Mouse (Mus musculus): ENCODE data around the gene Tmem39a.

Tmem39a gene

DNA sequence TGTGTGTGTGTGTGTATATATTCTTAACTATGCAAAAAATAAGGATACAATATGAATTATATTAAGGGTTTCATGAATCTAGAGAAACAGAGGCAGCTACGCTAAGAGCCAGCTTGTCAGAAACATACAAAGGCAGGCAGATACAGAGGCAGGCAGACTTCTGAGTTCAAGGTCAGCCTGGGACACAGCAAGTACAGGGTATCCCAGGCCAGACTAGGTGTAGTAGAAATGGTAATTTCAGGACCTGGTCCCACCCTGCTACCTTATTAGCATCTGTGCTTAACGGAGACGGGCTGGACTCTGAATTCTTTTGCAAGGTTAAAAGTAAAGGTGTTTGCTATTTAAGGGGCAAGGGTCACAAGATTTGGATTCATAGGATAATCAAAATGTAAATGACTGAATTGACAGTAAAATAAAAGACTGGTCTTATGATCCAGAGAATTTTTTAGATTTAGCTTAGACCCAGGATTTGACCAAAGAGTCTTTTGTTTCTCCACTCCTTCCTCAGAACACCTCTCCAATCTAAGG is at the start of gene Tmem39a:
Tmem39a (plus strand) TSS at position 478 of the 528 bp plus-strand sequence.
- DNase-seq (ENCODE audit: low read depth, low spot score) = no peak

DNA sequence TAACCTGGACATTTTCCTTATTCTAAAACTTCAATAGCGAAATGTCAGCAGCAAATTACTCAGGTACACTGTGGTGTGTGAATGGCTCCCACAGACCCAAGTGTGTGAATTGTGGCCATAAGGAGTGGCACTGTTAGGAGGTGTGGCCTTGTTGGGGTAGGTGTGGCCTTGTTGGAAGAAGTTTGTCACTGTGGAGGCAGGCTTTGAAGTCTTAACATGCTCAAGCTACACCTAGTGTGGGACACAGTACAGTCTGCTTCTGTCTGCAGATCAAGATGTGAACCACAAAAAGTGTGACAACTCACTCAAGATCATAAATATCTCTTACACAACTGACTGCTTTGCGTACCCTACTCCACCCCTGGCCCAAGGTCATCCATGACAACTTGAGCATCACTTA is 47.7 kb upstream of the Tmem39a start:
- DNase-seq (ENCODE audit: low read depth, low spot score) = no peak

DNA sequence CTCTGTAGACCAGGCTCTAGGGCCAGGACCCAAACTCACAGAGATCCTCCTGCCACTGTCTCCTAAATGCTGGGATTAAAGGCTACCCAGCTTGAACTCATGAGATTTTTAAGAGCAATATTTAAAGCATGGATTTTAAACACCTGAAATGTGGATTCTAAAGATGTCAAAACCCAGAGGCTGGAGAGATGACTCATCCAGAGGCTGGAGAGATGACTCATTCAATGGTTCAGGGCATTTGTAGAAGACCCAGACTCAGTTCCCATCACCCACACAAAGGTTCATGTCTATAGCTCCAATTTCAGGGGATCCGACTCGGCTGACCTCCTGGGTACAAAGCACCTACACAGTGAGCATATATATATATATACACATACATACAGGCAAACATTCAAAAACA is 39.4 kb upstream of the Tmem39a start:
- DNase-seq (ENCODE audit: low read depth, low spot score) = no peak

DNA sequence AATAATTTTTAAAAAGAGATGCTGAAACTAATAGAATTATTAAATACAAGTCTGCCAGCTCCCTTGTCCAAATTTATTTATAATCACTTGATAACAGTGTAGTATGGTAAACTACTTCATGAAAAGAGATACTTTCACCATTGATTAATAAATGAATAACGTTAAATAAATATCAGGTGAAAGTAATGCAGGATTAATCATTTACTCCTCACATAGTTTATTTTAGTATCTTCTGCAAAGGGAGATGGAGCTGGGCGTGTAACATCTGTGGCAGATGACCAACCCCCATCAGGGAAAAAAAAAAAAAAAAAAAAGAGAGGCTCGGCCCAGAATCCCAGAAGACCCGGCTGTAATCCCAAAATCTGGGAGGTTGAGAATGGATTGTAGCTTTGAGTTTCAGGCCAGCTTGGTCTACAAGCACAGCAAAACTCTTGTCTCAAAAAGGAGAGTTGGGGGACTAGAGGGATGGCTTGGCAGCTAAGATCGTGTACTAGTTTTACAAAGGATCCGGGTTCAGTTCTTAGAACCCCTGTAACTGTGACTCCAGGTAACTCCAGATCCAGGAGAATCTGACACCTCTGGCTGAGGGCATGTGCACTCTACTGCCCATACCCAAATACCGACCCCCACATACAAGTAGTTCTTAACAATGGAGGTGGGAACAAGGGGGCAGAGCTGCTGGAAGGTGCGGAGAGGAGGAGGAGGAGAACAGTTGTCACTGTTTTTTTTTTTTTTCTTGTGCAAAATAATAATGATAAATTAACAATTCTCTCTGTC is 37.1 kb upstream of the Tmem39a start:
- no peak for DNase-seq (ENCODE audit: low read depth, low spot score)

DNA sequence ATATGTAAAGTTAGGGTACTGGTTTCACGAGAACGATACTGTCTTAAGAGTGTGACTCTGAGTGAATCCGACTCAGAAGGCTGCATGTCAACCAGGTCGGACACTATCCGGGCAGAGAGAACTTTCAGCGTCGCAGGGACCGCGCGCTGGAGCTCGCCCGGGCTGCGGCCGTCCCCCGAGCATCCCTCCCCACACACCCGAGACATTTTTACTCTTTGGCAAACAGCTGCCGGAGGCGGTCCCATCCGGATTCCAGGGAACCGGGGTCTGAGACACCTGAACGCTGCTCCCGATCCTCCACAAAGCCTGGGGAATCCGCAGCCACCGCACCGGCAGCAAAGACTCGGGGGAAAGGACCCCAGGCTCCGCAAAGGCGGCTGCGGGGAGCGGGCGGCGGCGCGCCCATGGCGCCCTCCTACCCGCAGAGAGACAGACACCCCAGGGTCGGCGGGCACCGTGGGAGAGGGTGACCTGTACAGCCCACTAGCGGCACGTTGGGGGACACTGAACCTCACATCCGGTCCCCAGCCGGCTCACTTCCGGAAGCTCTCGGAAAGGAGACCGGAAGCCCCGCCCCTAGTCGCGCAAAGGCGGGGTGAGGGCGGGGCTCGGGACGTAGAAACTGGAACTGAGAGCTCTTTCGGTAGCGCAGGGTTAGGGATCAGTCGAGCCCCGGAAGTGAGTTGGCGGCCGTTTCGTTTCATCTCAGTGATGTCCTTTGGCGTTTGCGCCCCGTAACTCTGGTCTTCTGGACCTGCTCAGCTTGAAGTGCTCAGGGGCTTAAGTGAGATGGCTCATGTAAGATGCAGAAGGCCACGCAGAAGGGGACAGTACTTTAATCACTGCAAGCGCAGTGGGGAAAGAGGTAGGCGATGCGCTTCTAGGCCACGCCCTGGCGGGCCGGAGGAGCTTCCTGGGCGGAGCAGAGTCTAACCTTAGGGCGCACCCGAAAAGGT is 36.1 kb upstream of the Tmem39a start, which contains the start of gene Timmdc1:
Timmdc1 (minus strand) TSS at position 535 of the 956 bp plus-strand sequence.
- DNase-seq (ENCODE audit: low read depth, low spot score) = peak; percentile 94

DNA sequence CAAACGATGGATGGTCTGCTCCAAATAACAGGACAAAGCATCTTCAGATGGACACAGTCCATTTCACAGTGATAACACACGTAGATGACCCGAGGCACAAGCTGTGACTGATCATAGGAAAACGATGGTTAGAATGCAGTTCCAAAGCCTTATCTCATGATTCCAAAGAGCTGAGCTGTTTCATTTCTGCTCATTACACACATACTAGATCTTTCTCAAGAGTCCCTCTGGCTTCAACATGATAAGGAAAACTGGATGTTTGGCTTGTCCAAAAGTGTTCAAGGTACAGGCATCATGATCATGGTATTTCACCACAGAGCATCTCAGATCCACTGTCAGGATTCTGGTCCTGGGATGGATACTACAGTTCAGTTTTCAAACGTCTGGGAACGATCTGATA is 32.2 kb upstream of the Tmem39a start:
- no peak for DNase-seq (ENCODE audit: low read depth, low spot score)

DNA sequence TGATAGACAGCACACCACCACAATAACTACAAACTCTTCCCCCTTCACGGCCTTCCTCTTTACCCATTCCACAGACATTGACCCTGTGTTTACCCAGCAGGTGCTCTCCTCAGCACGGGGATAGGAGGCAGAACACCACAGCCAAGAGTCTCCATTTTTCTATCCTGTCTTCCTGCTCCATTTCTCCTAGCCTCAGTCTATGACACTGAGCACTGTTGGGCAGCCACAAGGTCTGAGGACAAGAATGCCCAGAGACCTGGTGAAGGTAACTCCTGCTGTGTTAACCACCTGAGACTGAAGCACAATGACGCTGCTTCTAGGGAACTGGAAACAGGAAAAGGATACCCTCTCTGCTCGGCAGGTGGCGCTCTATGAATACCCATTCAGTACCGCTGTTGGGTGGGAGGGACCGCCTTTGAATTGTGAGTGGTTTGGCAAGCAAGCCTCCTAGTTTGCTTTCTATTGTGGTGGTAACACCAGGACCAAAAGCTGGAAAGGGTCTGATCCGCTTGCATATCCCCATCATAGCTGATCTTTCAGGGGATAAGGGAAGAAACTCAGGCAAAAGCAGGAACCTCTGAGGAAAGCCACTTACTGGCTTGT is 21.9 kb upstream of the Tmem39a start:
- peak; percentile 47 for DNase-seq (ENCODE audit: low read depth, low spot score)

DNA sequence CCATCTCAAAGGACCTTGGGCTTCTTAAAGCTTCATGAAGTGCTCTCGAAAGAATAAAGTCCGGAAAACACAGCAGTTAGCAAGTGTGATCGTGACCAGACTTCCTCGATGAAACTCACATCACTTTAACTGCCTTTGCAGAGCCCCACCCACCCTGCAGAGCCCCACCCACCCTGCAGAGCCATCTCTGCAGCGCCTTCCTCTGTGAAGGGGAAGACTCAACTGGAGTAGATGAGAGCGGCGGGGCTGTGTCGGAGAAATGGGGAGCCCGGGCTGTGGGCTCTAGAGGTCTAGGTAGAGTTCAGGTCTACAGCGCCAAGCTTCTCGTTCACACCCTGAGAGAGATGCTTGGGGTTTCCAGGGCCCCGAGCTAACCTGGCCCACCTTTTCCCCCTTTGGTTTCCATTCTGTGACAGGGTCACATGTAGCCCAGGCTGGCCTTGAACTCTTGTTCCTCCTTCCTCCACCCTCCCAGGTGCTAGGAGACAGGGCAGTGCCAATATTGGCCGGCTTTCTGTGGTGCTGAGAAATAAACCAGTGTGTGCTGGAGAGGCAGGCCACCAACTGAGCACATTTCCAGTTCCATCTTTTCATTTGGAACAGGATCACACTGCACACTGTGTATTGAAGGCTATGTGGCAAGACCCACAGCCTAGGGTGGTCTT is 19.6 kb upstream of the Tmem39a start:
- no peak for DNase-seq (ENCODE audit: low read depth, low spot score)

DNA sequence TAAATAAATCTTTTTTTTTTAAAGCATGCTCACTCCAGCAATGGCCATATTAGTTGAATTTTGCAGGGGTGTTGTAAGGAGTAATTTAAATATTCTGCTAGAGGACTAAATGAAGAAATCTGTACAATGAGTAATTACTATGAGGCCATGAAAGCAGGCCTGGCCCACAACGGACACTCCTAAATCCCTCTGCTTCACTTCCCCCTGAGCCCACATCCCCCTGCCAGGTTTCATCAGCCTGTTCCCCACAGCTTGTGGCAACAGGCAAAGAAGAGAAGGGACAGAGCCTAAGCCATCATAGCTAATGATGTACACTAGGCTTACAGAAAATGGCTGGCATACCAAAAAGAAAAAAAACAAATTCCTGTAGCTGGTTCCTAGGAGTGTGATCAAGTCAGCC is 10.5 kb upstream of the Tmem39a start:
- no peak for DNase-seq (ENCODE audit: low read depth, low spot score)

DNA sequence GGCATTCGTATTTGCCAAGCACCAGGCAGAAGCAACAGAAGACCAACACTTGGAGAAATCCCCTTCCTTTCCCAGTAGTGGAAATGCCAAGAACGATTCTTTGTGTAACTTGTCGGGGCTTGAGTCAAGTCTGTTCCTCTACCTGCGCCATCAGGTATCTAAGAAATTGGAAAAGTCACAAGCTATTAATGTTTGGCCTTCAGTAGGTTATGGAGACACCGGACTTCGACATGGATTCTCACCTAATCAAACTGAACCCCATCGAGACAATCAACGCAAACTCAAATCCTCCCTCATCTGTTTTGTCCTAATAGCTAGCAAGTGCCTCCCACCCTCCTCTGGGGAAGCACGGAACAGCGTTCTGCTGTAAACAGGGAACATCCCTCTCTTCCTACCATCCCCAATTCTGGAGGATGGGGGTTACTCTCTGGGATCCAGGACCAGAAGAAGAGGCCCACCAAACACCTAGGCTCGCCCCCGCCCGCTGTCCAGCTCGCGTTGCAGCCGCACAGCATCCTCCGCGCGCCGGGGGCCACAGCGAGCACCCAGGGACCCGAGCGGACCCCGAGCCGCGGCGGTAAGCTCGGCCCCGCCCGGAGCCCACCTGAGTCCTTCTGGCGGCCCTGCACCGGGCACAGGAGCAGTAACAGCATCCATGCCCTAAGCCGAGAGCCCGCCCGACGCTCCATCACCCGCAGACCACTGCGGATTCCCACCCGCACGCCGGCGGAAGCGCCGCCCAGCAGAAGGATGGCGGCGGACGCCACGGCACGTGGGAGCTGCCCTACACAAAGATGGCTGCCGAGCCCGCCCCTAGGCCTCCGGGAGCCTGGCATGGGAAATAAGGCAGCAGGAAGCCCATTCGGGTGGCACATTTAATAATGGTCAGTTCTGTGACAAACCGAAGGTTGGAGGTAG is 8.8 kb upstream of the Tmem39a start, which contains the start of gene Poglut1:
Poglut1 (minus strand) TSS at position 780 of the 918 bp plus-strand sequence.
- peak; percentile 50 for DNase-seq (ENCODE audit: low read depth, low spot score)

DNA sequence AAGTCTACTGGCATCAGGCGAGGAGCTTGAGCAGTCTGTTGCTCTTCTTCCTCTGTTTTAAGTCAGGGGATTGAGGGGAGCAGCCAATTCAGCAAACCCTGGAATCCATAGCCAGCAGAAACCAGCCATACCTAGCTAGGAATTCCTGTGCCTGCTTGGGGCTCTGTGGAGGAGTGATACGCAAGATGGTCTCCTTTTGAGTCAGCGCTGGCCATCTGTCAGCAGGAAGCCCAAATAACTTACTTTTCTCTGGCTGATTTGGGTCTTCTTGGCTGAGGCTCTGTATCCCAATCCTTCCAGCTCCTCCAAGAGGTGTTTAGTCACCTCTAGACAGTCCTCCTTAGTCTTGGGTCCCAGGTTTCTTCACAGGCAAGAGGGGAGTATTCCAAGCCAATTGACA is 2.5 kb upstream of the Tmem39a start:
- DNase-seq (ENCODE audit: low read depth, low spot score) = no peak

DNA sequence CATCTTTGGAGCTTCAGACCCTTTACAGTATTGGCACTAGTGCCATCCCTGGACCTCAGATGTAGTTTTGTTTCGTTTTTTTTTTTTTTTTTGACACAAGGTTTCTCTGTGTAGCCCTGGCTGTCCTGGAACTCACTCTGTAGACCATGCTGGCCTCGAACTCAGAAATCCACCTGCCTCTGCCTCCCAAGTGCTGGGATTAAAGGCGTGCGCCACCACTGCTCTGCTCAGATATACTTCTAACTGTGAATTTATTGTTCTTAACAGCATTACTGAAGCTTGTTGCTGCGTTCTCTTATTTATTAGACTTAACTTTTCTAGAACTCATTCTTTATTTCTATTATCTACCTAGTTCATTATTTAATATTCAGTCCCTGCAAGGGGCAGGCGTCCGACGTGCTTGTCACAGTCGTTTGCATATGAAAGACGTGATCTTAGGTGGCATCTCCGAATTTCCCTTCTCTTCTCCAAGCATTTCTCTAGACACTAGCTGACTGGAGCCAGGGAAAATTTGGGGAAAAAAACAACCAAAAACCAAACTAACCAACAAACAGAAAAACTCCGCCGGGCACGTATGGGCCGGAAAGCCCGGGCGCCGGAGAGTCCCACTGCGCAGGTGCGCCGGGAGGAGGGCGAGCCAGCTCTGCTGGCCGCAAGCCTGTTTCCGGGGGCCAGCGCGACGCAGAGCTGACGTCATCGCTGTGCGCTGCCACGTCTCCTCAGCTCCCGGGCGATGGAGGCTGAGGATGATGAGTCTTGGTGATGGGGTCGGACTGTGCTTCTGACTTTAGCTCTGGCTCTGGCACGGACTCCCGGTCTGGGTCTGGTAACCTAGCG is 3.9 kb downstream of the Tmem39a start:
- DNase-seq (ENCODE audit: low read depth, low spot score) = peak; percentile 89

DNA sequence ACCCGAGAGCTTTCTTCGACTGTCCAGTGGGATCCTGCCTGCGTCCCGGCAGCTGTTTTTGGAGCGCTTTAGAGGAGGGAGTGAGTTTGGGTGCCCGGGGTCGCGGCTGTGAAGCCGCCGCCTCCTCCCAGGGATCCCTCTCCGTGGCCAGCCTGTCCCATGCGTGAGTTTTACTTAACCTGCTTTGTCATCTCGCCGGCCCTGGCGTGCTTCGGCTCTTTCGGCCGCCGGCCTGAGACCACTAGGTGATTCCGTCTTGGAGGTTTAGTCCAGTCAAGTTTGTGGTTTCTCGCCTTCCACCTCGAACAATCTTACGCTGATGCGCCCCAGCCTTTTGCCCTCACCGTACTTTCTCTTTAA is 4.5 kb downstream of the Tmem39a start:
- DNase-seq (ENCODE audit: low read depth, low spot score) = no peak

DNA sequence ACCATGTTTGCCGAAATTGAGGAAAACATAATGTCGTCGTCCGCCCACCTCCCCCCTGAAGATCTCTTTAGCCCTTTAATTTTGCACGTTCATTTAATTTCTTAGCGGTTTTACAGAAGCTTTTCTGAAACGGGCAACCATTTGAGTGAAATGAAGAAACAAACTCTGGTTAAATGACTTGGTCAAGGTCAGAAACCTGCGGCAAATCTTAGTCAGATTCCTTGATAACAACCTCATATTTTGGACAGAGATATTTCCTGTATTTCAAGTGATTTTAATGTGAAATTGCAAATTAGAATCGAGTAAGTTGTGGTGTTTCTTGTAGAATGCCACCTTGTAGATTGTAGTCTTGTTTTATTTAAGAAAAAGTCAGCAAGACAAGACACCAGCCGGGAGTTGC is 5.0 kb downstream of the Tmem39a start:
- DNase-seq (ENCODE audit: low read depth, low spot score) = no peak

DNA sequence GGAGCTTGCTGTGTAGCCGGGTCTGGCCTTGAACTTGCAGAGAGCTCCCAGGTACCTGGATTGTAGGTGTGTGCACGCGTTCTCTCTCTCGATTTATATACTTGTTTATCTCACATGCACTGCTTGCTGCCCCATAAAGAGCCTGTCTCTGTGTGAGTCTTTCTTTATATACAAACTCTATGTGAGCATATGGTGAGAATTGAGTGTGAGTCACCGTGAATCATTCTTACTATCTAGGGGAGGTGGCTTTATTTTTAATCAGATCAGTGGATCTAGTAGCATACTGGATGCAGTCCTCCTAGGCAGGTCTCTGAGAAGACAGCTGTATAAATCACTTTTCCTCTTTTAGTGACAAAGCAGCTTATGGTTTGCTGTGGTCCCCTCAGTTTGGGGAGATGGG is 9.7 kb downstream of the Tmem39a start:
- peak; percentile 52 for DNase-seq (ENCODE audit: low read depth, low spot score)

DNA sequence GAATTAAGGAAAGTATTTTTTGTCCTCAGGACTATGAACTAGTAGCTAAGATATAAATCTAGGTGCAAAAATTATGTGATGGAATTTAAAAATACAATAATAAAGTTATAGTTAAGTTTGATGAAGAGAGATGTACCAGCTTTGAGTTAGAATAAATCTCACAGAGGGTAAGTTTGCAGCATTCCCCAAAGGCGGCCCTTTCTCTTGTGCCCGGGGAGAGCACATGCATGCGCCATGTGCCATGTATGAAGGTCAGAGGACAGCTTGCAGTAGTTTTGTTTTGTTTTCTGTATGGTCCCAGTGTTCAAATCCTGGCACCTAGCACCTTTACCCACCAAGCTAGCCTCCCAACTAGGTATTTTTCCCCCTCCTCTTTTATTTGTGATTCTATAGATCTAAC is 13.0 kb downstream of the Tmem39a start:
- no peak for DNase-seq (ENCODE audit: low read depth, low spot score)

DNA sequence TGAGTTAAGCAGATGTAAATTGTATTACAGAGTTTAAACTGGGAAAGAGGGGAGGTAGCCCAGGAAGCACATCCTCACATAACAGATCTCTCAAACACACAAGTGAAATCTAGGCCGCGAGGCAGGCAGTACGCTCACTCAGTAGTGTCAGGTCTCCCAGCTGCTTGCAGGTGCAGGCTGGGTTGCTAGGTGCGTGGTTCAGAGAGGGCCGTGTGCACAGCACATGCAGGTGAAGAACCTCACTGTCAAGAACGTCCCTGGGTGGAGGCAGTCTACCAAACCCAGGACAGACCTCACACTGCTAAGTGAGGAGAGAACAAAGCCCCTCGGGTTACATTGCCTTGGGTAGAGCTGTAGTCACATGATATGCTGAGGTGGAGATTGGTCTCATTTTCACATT is 26.3 kb downstream of the Tmem39a start:
- DNase-seq (ENCODE audit: low read depth, low spot score) = no peak

DNA sequence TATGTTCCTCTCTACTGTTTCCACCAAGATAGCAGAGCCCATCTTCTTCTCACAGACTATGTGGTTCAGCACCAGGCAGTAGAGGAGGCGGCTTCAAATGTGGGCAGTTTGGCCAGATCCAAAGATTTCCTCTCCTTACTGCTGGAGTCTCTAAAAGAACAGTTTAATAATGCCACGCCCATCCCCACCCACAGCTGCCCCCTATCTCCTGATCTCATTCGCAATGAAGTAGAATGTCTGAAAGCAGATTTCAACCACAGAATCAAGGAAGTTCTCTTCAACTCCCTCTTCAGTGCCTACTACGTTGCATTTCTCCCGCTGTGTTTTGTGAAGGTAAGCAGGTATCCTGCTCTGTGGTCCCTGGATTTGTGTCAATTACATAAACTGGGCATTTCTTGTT is 26.7 kb downstream of the Tmem39a start:
- no peak for DNase-seq (ENCODE audit: low read depth, low spot score)

DNA sequence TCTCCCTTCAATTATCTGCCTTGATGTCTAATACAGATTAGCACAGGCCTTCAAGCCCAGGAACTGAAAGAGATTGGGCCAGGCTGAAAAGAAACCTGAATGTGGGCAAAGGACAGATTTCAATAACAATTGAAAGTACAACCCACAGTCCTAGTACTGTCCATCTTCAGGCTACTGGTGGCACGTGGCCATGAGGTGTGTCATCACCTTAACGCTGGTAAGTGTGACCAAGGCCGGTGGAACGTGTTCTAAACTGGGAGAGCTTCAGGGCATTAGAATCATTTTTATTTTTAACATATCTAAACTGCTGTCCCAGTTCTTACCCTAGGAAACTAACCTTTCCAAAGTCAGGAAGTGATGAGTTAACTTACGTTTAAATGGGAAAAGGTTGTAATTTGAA is 28.7 kb downstream of the Tmem39a start:
- no peak for DNase-seq (ENCODE audit: low read depth, low spot score)

Data from telencephalon, adult 2 months (tissue).